Mouse (Mus musculus): ENCODE measurements around the gene Ly6g6c.

DNA sequence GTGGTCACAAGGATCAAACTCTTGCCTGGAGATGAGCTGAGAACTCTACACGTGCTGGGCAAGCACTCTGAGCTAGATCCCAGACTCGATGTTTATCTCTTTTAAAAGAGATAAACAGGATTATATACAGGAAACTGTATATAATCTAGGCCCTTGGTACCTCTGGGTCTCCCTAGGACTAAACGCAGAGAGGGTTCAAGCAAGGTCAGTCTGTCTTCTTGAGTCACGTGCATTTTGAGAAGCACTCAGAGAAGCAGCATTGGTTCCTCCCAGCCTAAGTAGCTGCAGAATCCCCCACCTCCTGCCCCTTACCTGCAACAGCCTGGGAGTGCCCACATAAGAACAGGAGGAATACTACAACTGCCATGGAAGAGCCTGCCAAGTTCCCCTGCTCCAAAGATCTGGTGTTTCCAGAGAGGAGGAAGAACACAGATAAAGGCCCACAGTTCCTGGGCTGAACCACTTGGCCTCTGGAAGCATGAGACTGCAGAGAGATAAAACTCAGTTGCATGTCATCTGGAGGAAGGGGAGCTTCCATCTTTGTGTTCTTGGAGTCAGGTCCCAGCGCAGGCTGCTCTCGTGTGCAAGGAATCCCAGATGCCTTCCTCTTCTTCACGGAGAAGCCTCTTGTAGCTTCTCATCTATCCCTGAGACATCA, 20.1 kb downstream of the Ly6g6c start, which contains the start of gene Ly6g6f:
- TF ChIP-seq CTCF (IDR thresholded peaks at IDR 0.05; ENCODE audit: extremely low read depth, insufficient read depth, low read length) (no peak), POLR2A (IDR thresholded peaks at IDR 0.05; ENCODE audit: extremely low read depth, insufficient read depth, low read length) (no peak)

Data from cortical plate, adult 2 months (tissue).